Mouse (Mus musculus) forelimb bud, embryonic 11.5 days (tissue): Measurements from ENCODE around the gene Lemd1.
"Not testable (repeated sequence)": the region's sequence is repeated elsewhere in the genome, so short reads cannot be mapped to it uniquely, and the experiment has no call there.

Source experiments
- DNase-seq: peaks from one replicate; pipeline ENCODE4 v3.0.0-alpha.2; 2012; ENCODE audit warnings: low read depth, low spot score

Gene Lemd1

DNA sequence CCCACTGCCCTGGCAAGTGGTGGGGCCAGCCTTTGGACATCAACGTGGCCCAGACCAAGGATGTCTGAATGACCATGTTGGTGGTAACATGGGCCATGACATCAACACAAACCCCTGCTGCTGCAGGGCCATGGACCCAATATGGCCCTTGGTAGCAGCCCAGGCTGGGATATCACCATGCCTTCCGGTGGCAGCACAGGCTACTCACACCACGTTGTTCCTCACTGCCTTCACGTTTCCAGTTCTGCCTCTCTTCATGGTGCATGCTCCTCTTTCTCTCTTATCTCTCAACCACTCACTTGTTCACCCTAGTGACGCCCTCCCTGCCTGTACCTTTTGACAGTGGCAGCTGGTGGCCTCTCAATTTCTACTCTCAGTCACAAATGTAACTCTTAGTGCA lies 53.8 kb downstream of the Lemd1 start:
- DNase-seq: no peak

DNA sequence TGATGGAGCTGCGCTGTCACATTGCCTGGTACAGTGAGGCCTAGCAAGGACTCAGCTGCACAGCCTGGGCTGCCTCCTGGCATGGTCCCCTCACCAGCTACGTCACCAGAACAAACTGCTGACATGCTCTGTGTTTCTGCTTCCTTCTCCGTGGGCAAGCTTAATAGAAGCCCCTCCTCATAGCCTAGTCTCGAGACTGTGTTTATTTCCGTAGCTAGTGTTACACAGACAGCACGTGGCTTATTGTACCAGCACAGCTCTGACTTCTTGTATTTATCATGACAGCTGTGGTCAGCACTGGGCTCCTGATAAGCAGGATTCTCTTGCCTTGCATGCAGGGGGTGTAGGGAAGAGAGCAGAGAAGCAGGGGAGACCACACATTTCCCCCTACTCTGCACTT lies 54.9 kb downstream of the Lemd1 start:
- DNase-seq: no peak

DNA sequence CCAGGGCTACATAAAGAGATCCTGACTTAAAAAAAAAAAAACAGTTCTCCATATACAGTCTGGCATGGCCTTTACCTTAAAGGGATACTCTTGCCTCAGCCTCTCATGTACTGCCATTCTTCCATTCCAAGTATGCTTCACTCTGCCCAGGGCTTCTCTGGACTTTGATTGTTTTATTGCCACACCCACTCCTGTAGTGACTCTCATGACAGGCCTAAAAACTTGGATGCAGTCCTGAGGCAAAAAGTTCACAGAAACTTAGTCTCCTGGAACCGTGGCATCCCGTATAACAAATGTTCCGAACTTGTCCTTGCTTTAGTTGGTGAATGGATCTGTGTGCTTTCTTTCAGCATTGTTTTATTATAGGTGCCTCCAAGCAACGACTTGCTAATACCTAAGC lies 55.4 kb downstream of the Lemd1 start:
- DNase-seq: no peak

DNA sequence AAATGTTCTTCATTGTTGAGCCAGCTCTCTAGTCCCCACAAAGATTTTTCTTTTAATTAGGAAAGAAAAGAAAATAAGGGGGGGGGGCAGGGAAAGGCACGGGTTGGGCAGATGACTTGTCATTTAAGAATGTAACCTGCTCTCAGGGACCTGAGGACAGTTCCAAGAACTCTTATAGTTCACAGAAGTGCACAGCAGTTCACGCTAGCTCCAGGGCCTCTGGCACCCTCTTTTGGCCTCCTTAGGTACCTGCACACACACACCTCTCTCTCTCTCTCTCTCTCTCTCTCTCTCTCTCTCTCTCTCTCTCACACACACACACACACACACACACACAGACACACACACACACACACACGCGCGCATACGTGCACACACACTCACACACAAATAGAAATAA lies 63.2 kb downstream of the Lemd1 start:
- DNase-seq: no peak

DNA sequence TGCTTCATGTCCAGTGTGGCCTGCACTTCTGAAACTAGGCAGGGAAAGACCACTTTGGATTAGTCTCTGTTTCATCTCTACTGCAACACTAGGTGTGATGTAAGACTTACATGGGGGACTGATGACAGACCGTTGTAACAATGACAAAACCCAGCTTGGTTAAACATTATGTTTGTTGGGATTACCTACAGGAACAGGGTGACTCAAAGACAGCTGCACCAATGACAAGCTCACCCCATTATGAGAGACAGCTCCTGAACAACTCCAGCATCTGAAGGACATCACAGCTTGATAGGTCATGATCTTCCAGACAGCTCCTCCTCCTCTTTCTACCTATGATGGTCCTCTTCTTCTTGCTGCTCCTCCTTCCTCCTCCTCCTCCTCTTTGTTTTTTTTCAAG lies 69.1 kb downstream of the Lemd1 start:
- DNase-seq: no peak

DNA sequence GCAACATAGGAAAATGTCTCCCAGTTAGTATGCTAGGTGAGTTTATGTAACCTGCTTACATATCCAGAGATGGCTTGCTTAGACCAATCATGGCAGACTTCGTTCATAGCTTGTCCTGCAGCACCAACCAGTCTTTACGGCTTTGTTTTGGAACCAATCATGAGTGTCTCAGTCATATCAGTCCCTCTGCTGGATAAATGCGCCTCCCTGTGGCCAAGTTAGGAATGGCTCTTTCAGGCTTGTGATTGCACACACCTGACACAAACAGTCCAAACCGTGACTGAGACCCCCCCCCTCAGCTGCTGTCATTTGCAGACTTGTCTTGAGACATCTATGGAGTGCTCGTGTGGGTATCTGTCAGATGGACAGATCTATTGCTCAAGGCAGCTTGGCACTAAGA lies 69.8 kb downstream of the Lemd1 start:
- DNase-seq: no peak

DNA sequence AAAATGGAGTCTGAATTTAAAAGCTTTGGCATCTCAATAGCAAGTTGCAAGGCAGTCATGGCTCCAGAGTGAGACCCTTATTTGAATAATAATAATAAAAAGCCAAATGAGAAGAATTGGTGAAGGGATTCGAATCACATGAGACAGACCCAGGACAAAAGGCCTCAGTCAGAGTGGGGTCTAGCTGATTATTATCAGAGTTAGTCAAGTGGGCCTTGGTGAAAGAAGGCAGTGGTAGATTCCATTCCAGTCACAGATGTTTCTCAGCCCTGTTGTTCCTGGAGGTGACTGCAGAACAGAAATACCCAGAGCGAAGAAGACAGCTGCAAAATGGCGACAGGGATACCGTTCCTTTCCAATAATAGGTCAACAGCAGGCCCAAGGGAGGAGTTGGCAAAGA lies 72.4 kb downstream of the Lemd1 start:
- DNase-seq: no peak

DNA sequence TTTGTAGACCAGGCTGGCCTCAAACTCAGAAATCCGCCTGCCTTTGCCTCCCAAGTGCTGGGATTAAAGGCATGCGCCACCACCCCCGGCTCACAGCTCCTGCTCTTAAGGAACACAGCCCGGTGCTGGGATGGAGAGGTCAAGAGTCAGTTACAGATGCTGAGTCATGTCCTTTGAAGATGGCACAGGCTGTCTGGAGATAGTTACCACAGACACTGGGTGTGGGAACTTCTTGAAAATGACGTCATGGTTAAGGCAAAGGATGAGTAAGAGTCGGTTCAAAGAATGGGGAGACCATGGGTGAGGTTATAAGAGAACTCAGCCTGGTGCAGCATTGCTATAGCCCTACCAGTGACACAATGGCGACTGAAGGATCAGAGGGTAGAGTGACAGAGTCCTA lies 73.3 kb downstream of the Lemd1 start:
- DNase-seq: no peak

DNA sequence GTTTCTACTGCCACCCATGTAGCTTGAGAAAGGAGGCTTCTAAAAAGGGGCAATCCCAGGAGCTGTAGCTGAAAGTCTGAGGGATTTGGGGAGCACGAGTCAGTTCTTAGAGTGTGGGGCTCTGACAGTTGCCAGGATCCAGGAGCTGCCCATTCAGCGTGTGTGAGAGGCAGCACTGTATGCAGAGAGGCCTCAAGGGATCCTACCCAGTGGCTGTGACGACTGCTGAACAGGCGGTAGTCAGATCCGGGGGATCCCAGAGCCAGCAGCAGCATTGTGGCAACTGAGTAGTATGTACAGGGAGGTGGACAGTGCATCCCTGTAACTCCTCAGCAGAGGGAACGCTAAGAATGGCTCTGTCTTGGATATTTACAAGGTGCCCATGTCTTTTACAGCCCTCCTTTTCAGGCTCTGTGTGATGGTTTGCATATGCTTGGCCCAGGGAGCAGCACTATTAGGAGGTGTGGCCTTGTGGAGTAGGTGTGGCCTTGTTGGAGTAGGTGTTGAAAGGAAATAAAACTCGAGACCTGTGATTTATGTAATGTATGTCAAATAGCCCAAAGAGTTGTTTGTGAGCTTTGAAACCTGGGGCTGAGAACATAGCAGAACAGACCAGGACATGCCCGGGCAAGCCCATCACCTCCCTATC lies 74.1 kb downstream of the Lemd1 start:
- peak; percentile 50 for DNase-seq

DNA sequence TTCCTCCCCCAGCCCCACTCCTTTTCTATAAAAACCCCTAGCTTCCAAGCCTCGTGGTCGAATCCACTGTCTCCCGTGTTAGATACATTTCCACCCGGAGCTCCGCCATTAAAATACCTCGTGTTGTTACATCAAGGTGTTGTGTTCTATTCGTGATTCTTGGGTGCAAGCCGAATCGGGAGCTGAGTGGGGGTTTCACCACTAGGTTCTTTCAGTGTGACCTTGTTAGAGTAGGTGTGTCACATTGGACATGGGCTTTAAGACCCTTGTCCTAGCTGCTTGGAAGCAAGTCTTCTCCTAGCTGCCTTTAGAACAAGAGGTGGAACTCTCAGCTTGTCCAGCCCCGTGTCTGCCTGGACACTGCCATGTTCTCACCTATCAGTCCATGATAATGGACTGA lies 74.7 kb downstream of the Lemd1 start:
- DNase-seq: no peak

DNA sequence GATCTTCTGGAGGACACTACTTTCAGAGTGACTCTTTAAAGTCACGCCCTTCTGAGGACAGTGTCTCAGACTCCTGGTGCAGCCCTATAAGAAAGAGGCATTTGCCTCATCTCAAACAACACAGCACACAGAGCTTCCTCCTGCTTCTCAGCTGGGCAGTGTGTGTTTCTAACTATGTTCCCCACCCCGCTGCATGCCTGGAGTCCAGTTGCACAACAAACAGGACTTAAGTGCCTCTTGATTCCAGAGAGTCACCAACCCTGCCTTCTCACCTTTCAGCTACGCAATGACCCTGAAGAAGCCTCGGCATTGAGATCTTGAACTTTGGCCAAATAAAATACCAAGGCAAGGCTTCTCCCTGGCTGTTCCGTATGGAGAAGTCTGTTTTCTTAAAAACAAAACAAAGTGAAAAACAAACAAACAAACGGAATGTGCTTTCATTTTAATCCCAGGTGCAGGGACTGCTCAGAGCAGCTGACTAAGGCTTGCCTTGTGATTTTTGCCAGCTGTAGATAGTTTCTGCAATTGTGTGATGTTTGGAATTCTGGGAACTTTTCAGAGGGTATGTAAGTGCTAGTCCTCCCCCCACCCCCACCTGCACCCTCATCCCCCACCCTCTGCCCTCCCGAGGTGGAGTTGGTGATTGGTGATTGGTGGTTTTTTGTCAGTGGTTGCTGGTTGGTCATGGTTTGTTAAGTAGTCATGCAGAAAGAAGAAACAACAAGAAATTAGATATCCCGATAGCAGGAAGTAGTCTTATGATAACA lies 75.7 kb downstream of the Lemd1 start:
- DNase-seq: no peak

DNA sequence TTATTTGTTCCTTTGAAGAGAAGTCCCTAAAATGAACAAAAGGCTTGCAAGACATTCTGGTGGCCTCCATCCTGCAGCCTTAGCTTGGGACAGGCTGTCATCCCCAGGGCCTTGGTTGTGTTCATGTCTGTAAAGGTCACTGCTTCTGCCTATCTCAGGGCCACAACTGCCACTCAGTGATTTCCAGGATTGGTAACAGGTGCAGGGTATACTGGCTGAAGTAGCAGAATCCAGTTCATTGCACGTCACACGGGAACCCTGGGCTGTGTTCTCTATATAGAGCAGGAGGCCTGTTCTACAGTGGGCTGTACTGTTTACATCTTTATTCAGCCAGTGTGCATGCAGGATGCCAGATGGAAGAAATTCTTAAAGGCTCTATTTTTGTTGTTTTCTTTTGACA lies 76.7 kb downstream of the Lemd1 start:
- no peak for DNase-seq

DNA sequence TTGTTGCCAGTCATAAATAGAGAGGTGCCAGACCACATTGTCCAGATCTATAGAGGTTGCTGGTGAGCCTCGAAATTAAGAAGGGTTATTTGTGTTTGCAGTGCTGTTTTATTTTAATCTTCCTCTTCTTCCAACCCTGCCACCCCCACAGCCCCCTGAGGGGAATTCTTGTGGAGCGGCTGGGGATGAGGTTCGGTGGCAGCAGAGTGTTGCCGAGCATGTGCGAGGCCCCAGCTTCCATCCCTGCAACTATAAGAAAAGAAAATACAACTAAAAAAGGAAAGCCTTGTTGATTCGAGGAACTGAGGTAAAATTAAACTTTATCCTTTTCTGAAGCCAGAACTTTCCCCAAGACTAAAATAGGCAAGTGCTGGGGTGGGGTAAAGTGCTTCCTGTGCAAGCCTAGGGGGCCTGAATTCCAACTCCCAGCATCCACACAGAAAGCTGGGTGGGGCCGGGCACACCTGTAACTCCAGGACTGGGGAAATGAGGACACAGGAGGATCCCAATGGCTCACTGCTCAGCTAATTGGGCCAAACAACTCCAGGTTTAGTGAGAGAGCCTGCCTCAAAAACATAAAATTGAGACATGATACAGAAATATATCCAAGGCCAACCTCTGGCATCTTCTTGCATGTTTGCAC lies 77.3 kb downstream of the Lemd1 start:
- DNase-seq: no peak

DNA sequence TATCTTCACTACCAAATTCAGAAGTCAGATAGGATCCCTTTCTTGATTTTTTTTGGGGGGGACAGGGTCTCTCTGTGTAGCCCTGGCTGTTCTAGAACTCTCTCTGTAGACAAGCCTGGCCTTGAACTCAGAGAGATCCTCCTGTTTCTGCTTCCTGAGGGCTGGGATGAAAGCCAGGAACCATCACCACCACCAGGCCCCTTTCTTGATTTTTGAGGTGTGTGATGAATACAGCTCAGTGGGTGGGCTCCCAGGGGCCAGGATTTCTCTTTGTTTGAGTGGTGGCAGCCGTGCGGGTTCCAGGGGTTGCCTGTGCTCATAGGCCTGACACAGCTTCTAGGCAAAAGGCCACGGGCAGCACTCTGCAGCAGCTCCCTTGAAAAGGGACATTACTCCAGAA lies 80.0 kb downstream of the Lemd1 start:
- DNase-seq: no peak

DNA sequence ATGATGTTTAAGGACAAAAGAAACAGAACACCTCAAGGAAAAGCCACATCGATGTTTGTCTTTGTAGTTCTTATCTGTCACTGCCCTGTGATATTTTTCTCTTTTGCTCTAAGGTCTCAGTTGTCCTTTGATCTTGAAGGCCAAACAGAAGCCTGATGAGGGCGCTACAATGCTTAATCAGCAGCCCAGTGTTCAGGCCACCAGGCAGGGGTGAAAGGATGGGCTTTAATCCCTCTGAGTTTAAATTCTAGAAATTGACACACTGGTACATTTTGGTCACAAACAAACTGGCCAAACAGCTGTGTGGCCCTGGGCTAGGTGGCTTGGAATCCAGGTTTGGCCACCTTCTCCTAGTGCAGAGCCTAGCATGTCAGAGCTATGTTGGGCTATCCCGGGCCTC lies 85.5 kb downstream of the Lemd1 start:
- no peak for DNase-seq

DNA sequence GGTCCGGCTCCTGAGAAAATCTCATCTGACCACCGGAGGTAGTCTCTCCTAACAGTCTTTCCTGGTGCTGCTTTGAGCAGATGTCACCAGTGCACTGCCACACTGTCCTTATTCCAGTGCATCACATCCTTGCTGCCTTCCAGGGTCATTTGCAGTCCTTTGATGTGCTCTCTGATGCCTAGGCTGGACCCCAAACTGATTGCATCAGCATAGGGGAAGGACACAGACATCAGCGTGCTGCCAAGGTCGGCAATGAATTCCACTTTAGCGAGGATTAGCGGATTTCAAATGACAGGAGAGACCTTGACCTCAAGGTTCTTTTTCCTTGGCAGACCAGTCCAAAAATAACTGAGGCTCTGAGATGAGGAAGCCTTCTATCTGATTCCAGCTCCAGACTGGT lies 85.9 kb downstream of the Lemd1 start:
- no peak for DNase-seq

DNA sequence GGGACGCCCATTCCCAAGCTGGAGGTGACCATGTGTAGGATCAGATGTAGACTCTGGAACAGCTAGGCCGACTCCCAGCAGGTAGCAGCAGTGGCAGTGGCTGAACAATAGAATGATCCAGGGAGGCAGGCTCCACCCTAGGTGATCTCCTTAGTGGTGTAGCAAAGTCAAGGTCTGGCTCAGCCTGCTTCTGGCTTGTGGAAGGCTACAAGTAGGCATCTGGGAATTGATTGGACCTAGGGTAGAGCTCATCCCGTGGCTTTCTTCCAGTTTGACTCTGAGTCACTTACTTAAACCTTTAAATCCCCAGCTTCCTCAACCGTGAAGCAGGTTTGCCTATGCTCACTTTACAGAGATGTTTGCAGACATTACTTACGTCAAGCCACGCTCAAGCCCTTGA lies 89.4 kb downstream of the Lemd1 start:
- not testable (repeated sequence) for DNase-seq

DNA sequence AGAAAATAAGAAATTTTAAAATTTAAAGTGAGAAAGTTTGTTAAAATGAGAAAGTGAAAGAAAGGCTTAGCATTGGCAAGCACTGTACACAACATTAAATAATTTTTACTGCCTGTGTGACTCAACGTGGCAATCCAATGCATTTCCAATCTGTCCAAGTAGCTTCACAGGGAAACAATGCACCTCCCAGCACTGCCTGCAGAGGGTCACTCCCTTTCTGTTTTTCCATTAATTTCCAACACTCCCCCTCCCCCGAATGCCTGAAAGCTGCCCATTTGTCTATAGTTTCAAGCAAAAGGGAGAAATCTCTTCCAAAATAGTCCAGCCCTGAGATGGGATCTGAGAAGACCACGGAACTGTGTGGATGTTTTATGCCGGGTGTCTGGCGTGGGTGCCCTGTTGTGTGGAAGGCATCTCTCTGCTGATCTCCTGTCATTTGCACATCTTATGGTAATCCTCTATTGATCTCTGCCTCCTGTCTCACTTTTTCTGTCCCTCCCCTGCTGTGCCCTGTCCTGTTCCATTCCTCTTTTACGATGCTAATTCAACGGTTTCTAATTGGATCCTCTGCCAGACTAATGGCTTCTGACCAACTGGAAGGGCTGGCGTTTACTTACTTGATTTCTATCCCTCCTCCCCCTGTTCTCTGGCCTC lies 90.4 kb downstream of the Lemd1 start:
- DNase-seq: no peak

DNA sequence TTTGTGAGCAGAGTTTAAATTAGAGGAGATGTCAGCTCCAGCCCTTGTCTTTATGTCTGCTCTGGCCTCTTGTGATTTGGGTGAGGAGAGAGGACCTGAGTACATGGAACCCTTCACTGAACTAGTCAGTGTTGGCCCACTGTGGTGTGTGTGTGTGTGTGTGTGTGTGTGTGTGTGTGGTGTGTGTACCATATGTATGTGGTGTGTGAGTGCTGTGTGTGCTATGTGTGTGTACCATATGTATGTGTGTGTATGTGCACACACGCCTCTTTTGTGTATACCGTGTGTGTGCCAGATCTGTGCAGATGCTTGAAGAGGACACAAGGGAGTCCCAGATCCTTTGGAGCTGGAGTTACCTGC lies 90.9 kb downstream of the Lemd1 start:
- no peak for DNase-seq

DNA sequence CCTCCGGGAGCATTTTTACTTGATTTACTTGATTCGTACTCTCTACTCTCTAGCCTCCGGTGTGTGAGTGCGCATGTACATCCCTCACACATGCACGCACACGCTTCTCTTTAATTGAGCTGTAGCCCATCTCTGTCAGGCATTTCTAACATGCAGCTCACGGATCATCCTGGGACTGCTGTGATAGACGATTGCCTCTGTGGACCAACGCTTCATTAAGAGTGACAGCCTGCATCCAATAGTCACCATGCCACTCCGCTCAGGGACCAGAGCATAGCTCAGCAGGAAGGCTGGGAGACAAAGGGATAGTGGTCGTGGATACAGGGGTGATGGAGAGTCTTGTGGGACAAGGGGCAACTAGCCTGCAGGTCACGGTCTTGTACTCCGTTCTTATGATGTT lies 91.8 kb downstream of the Lemd1 start:
- no peak for DNase-seq

DNA sequence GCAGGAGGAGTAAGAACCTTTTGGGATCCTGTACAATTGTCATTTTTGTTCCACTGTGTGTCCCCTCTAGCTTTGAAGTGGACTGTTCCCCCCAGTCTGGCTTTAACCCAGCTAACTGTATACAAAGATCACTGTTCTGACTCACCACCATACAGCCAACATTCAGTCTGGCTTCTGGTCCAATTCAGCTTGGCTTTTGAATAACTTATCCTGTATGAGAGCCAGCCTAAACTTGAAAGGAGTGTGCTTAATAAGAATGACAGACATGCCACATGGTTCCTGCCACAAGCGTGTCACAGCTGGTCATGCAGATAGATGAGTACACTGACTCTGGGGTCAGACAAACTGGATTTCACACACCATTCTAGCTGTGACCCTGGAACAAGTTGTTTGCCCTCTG lies 95.5 kb downstream of the Lemd1 start:
- no peak for DNase-seq

DNA sequence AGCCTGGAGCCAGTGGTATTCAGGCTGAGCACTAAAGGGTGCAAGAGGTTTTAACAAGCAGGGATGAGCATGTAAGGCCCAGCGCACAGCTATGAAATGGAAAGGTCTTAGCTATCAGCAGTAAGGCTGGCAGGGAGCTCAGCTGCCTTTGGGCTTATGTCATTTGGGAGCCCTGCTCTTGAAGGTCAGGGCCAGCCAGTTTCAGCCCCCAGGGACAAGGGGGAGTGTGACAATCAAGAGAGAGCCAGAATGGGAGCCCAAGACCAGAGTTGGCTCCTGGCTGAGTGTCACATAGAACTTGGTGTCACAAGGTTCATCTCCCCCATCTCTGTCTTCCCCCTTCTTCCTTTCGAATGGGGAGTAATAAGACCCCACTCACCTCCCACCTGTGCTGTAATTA lies 96.2 kb downstream of the Lemd1 start:
- no peak for DNase-seq

DNA sequence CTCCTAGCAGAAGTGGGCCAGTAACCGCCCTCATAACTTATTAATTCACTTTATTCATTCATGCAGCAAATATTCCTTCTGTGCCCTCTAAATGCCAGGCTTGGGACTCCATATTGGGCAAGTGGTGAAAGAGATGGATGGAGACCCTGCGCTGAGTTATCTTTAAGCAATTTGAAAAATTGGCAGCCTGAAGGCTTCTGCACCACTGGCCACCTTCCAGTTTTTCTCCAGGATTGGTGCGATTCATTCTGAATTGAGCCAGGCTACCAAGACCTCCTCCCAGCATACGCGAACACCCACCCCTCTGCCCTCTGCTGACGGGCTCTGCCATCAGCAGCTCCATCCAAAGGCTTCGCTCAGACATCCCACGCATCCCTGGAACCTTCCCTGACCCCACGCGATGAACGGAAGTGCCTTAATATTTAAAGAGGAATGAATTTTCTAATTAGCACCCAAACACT lies 96.8 kb downstream of the Lemd1 start:
- no peak for DNase-seq
